Mouse (Mus musculus) 3134 (cell line): ENCODE results near the gene Fbxl17.

ENCODE experiments used
- DNase-seq: peaks from one replicate; pipeline ENCODE4 v3.0.0-alpha.2; 2011; ENCODE audit warnings: low spot score; ENCODE audit not compliant: insufficient read length; ENCODE audit errors: extremely low read depth

Fbxl17 gene

GRCm38 (mm10) chr17:63070161-63070761 is 429.6 kb downstream of the Fbxl17 start:
- no peak for DNase-seq

- no peak for DNase-seq
These were observed 437.0 kb downstream of the Fbxl17 start for GRCm38 (mm10) chr17:63062785-63063184.

GRCm38 (mm10) chr17:63061786-63062185 is 438.0 kb downstream of the Fbxl17 start:
- DNase-seq = no peak

- no peak for DNase-seq
These were observed 439.0 kb downstream of the Fbxl17 start for GRCm38 (mm10) chr17:63060814-63061213.

DNA sequence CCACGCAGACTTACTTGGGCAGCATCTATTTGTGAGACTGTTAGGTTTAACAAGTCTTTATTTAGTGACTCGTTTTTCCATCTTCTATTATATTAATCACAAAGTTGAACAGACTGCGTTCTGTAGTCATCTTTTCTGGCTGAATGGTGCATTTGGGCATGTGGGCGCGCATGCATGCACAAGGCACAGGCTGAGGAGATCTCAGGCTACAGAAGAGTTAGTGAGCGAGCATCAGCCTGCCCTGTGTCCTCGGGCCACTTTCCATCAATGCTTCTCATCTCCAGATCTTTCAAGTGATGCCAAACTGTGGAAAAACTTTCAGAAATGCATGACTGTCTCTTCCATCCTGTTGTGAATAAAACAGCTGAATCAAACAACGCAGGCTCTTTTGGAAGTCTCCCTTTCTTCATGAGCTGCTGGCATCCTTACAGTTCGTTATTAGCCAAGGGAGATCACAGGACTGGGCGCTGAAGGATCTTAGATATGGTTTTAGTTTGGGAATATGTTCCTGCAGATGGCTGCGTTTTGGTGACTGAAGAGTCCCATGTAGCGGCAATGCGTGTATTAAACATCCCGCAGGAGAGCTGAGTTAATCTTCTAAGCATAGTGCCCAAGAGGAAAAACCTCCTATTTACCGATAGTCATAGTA is 442.0 kb downstream of the Fbxl17 start:
- no peak for DNase-seq

- no peak for DNase-seq
These were observed 442.8 kb downstream of the Fbxl17 start for GRCm38 (mm10) chr17:63056976-63057375.

- DNase-seq = no peak
These were observed 446.5 kb downstream of the Fbxl17 start for GRCm38 (mm10) chr17:63053311-63053710.

DNA sequence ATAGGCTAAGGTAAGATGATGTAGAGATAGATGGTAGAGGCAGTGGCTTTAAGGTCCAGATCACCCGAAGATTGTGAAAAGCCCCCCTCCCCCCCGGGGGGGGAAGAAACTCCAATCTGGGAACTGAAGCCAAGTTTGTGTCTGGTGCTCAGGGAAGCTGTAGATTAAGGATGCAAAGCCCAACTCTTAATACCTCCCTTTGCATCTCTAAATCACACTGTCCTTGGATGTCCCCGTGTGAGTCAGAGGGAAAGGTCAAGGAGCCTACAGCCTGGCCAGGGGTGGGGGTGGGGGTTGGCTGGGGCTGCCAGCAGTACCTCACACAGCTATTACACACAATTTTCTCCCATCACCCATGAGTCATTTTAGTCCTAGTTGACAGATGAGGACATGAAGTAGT is 453.4 kb downstream of the Fbxl17 start:
- DNase-seq = no peak

DNA sequence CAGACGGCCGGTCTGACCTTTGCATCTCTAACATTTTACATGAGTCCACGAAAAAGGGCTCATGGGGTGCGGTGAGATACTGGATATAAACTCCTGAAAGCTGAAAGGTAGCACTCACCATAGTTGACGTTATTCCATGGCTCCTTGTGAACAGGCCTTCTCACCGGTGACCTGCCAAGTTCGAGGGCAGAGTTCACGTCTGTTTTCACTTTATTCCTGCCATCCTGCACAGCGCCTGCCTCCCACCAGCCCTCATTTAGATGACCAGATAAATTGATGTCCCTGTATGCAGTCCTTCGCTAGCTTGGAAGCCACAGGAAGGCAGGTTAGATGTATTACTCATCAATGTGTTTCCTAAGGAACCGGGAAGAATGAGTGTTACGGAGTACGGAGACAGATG is 454.5 kb downstream of the Fbxl17 start:
- DNase-seq = no peak

GRCm38 (mm10) chr17:63043046-63043675 is 456.7 kb downstream of the Fbxl17 start:
- DNase-seq = no peak

GRCm38 (mm10) chr17:63037562-63037961 is 462.3 kb downstream of the Fbxl17 start:
- DNase-seq = no peak

- DNase-seq = no peak
These were observed 466.7 kb downstream of the Fbxl17 start for GRCm38 (mm10) chr17:63033141-63033540.

GRCm38 (mm10) chr17:63029105-63029504 is 470.7 kb downstream of the Fbxl17 start:
- no peak for DNase-seq

DNA sequence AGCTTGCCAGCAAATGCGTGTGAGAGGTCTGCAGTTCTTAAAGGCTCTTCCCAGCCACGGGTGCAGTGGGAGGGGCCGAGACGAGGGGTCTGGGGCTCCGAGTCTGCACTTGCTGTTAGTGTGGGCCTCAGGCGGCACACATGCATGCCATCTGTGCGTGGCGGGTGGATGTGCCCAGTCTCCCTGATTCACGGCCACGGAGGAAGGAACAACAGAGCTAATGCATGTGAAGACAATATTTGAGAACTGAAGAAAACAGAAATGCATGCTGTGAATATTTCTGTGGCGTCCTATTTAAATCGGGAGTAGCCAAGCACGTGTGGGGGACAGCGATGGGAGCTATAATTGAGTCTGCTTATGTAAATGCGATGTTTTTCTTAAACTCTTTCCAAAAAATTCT is 474.6 kb downstream of the Fbxl17 start:
- no peak for DNase-seq

DNA sequence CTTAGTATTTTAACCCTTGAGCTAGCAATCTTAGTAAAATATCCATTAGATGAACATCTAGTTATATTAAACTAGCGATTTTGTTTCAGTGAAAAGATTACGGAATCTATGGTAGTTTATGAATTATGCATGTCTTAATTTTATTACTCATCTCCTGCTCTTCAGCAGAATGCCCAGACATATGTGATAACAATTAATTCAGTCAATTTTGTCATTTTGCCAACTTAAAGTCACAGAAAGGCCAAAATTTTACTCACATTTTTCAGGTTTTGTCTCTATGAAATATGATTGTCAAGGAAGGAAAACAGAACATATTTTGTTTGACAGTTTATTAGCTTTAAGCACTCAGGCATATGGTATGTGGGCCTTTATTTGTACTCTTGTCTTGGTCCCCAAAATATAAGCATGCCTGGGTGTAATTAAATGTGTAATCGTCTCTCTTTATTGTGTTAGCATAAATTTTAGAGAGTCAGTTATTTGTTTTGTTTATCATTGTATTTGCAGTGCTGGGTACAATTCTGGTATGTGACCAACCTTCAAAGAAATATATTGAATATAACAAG is 482.1 kb downstream of the Fbxl17 start:
- DNase-seq = no peak

DNA sequence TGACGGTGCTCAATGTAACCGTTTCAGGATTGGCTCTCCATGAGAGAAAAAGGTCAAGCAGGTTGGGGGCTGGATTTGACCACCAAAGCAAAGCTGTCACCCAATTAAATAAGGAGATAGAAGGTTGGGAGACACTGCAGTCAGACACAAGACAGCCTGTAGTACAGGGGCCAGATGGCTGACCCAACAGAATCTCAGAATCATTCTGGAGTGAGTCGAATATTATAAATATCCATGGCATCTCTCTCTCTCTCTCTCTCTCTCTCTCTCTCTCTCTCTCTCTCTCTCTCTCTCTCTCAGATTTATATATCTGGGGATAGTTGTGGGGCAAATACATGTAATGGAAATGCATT is 487.3 kb downstream of the Fbxl17 start:
- DNase-seq = no peak

- DNase-seq = no peak
These were observed 487.8 kb downstream of the Fbxl17 start for GRCm38 (mm10) chr17:63011893-63012570.

- DNase-seq = no peak
These were observed 489.0 kb downstream of the Fbxl17 start for GRCm38 (mm10) chr17:63010830-63011229.

- no peak for DNase-seq
These were observed 491.0 kb downstream of the Fbxl17 start for GRCm38 (mm10) chr17:63008788-63009187.

DNA sequence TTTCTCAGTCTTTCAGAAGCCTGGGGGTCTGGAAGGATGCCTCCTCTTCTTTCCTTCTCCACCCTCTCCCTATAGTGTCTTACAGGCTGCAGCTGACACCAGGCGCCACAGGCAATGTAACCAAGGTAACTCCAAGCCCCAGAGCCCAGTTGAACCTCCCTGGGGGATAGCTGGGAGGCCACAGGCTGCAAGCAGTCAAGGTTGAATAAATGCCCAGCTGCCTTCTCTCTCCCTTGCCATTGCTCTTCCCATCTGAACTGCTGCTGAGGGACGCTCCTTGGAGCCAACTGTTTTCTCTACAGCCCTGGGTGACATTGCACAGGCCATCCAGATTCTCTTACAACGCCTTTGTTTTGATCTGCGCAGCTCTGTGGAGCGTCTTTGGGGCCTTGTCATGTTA is 491.5 kb downstream of the Fbxl17 start:
- DNase-seq = no peak

DNA sequence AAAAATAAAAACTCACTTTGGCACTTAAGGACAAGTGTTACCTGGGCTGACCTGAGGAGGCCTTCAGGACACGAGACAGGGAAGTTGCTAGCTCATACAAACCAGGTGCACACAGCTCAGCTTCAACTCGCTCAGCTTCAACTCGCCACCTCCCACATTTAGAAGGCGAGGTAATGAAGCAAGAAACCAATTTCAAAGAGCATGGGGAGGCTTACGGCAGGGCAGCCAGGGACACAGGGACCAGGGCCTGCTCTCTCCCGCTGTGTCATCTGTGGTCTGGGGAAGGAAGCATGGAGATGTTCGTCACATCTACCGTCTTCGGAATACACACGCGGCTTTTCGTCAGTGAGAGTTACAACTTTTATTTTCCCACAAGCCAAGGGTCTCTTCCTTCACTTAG is 491.9 kb downstream of the Fbxl17 start:
- no peak for DNase-seq
